Mouse (Mus musculus): Measurements from ENCODE around the gene Clta. TPM values are rescaled to one million over a fixed set of nuclear protein-coding genes. Genes with fewer than 3 reads are reported as not detected.

Gene Clta
- polyA plus RNA-seq (2015; fragmentation: Nextera tagmentation; extraction: Ambion mirVana), result 343 and 352 TPM in 2 replicates

DNA sequence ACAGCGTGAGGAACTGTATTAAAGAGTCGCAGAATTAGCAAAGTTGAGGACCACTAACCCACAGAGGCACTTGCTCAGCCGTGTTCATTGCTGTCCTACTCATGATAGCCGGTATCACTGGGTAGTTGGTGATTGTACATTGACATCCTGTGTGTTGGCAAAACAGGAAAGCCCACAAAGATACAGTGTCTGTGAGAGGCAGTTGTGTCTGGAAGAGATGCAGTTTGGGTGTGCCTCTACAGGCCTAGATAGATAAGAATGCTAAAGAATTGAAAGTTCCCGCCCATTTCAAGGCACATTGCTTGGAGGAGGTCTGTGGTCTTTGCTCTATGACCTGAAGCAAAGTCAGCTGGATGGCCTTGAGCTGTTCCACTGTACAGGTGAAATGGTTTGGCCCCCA, at the start of gene Clta:
Clta (plus strand) TSS at position 327 of the 400 bp plus-strand sequence.
- H3K27me3 ChIP-seq (replicated peaks; ENCODE audit: control insufficient read depth, insufficient read depth, low read length), result no peaks in the 10 kb centered on the region
- no peak for ATAC-seq
- no peak within 1 kb of the TSS for H3K4me2 ChIP-seq (replicated peaks; ENCODE audit: low read depth)
- H3K27ac ChIP-seq (ENCODE audit: low read depth, low read length), result no peak within 1 kb of the TSS
- H3K4me3 ChIP-seq (ENCODE audit: low read depth, low read length), result no peak within 1 kb of the TSS
- H3K36me3 ChIP-seq (ENCODE audit: control insufficient read depth, insufficient read depth), result no peaks in the 10 kb centered on the region
- H3K9ac ChIP-seq (ENCODE audit: low read depth, low read length), result no peak within 1 kb of the TSS
- no peak for TF ChIP-seq CTCF (IDR thresholded peaks at IDR 0.05; ENCODE audit: low read depth)
- H3K4me1 ChIP-seq (replicated peaks; ENCODE audit: control insufficient read depth, insufficient read depth, low read length), result no peaks in the 10 kb centered on the region
- no peaks in the 10 kb centered on the region for H3K9me3 ChIP-seq (ENCODE audit: control insufficient read depth)
- 82% methylated on average over 5 of the region's 5 CpGs for WGBS

DNA sequence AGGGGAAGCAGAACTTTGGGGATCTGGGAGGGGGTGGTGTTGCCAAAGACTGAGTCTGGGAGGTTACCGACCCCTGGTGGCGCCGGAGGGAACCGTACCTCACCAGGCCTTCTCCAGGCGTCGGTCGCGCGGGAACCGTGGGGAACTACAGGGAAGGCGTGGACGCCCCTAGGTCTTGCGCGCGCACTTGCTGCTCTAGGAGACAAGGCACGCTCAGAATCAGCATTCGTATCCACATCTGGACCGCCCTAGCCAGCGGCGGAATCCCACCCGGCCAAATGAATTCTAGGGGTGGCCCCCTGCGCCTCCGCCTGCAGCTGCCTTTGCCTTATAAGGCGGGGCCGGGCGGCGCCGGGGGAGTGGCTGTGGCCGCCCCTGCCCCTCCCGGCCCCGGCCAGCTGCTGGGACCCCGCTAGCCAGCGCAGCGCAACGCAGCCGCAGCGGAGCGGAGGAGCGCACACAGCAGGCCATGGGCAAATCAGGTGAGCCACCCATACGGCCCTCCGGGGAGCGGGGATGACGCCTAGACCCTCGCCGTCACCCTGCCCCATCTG, 46.9 kb upstream of the Clta start, which contains the start of gene Glipr2:
Glipr2 (plus strand) TSS at position 110 of the 554 bp plus-strand sequence.
- Histone ChIP-seq H3K9me3 (ENCODE audit: control insufficient read depth) (no peaks in the 10 kb centered on the region), H3K36me3 (ENCODE audit: control insufficient read depth, insufficient read depth) (no peaks in the 10 kb centered on the region), H3K4me2 (replicated peaks; ENCODE audit: low read depth) (peak within 1 kb of the TSS; percentile 99), H3K4me1 (replicated peaks; ENCODE audit: control insufficient read depth, insufficient read depth, low read length) (peaks cover 7% of the 10 kb centered on the region; the same call in 1 of the 2 replicates), H3K4me3 (ENCODE audit: low read depth, low read length) (peak within 1 kb of the TSS; percentile 63), H3K9ac (ENCODE audit: low read depth, low read length) (peak within 1 kb of the TSS; percentile 50), H3K27ac (ENCODE audit: low read depth, low read length) (peak within 1 kb of the TSS; percentile 37; the same call in 1 of the 2 replicates), H3K27me3 (replicated peaks; ENCODE audit: control insufficient read depth, insufficient read depth, low read length) (no peaks in the 10 kb centered on the region)
- peak; percentile 90 for TF ChIP-seq CTCF (IDR thresholded peaks at IDR 0.05; ENCODE audit: low read depth)
- under 1% methylated on average over 44 of the region's 45 CpGs for WGBS
- ATAC-seq, result peak; percentile 66

DNA sequence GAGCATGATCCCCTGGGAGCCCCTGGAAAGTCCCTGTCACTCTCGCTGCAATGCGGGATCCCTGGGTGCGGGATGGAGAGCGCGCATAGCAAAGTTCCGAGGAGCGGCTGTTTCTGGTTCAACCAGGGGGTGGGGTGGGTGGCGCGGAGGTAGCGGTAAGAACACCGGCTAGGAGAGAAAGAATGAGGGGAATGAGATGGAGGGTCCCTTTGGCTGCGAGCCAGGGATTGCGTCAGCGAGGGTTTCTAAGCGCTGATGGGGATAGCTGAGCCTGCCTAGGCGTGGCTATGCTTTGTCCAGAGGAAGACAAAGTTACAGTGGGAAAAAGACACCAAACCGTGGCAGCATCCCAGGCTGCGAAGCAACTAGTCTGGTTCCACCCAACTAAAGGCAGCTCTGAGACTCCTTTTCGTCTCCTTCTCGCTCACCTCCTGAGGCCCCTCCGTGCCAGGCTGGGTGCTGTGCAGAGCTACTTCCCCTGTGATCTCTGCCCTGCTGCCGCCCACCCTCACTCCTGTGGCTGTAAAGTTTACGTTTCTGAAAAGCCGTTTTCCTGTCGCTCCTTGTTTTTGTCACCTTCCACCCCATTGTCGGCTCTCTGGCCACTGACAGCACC, 46.3 kb upstream of the Clta start:
- no peak for TF ChIP-seq CTCF (IDR thresholded peaks at IDR 0.05; ENCODE audit: low read depth)
- WGBS, result under 1% methylated on average over 26 of the region's 26 CpGs

GRCm38 (mm10) chr4:43959523-43960179, 44.6 kb upstream of the Clta start:
- Histone ChIP-seq H3K9ac (ENCODE audit: low read depth, low read length) (0 out of 2 replicates have a peak overlapping the region, but pooled peaks have one; percentile 2), H3K36me3 (ENCODE audit: control insufficient read depth, insufficient read depth) (no peaks in the 10 kb centered on the region), H3K27me3 (replicated peaks; ENCODE audit: control insufficient read depth, insufficient read depth, low read length) (no peaks in the 10 kb centered on the region), H3K4me3 (ENCODE audit: low read depth, low read length) (no peak overlapping the region), H3K4me2 (replicated peaks; ENCODE audit: low read depth) (peak overlapping the region; percentile 25), H3K4me1 (replicated peaks; ENCODE audit: control insufficient read depth, insufficient read depth, low read length) (peaks cover 14% of the 10 kb centered on the region), H3K9me3 (ENCODE audit: control insufficient read depth) (no peaks in the 10 kb centered on the region), H3K27ac (ENCODE audit: low read depth, low read length) (no peak overlapping the region)
- 34% methylated on average over 9 of the region's 9 CpGs for WGBS
- no peak for ATAC-seq
- no peak for TF ChIP-seq CTCF (IDR thresholded peaks at IDR 0.05; ENCODE audit: low read depth)

More for the DNA sequence above, 46.3 kb upstream of the Clta start:
- H3K27me3 ChIP-seq (replicated peaks; ENCODE audit: control insufficient read depth, insufficient read depth, low read length), result no peaks in the 10 kb centered on the region
- no peaks in the 10 kb centered on the region for H3K9me3 ChIP-seq (ENCODE audit: control insufficient read depth)
- peak overlapping the region; percentile 50 for H3K9ac ChIP-seq (ENCODE audit: low read depth, low read length)
- H3K36me3 ChIP-seq (ENCODE audit: control insufficient read depth, insufficient read depth), result no peaks in the 10 kb centered on the region
- H3K27ac ChIP-seq (ENCODE audit: low read depth, low read length), result peak overlapping the region; percentile 37; the same call in 1 of the 2 replicates
- peak overlapping the region; percentile 99 for H3K4me2 ChIP-seq (replicated peaks; ENCODE audit: low read depth)
- peaks cover 7% of the 10 kb centered on the region; the same call in 1 of the 2 replicates for H3K4me1 ChIP-seq (replicated peaks; ENCODE audit: control insufficient read depth, insufficient read depth, low read length)
- peak; percentile 13; the same call in 1 of the 2 replicates for ATAC-seq
- H3K4me3 ChIP-seq (ENCODE audit: low read depth, low read length), result peak overlapping the region; percentile 63

DNA sequence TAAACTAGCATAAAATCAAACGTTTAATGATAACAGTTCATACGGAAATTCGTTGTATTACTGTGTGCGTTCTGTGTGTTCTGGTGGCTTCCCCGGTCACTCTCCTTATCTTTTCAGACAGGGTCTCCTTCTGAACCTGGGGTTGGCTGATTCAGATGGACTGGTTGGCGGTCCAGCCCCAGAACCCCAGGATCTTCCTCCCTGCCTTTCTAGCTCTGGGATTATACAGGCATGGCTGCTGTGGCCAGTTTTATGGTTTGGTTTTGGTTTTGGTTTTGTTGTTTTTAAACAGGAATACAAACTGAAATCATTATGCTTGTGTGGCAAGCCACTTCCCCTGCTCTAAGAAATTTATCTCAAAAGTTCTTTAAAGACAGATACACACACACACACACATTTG, 44.0 kb upstream of the Clta start:
- H3K27ac ChIP-seq (ENCODE audit: low read depth, low read length), result no peak overlapping the region
- no peak for TF ChIP-seq CTCF (IDR thresholded peaks at IDR 0.05; ENCODE audit: low read depth)
- 37% methylated on average over 6 of the region's 6 CpGs for WGBS
- H3K27me3 ChIP-seq (replicated peaks; ENCODE audit: control insufficient read depth, insufficient read depth, low read length), result no peaks in the 10 kb centered on the region
- H3K9me3 ChIP-seq (ENCODE audit: control insufficient read depth), result no peaks in the 10 kb centered on the region
- H3K4me2 ChIP-seq (replicated peaks; ENCODE audit: low read depth), result peak overlapping the region; percentile 25
- H3K36me3 ChIP-seq (ENCODE audit: control insufficient read depth, insufficient read depth), result no peaks in the 10 kb centered on the region
- peaks cover 19% of the 10 kb centered on the region for H3K4me1 ChIP-seq (replicated peaks; ENCODE audit: control insufficient read depth, insufficient read depth, low read length)
- H3K4me3 ChIP-seq (ENCODE audit: low read depth, low read length), result no peak overlapping the region
- 0 out of 2 replicates have a peak overlapping the region, but pooled peaks have one; percentile 2 for H3K9ac ChIP-seq (ENCODE audit: low read depth, low read length)
- ATAC-seq, result no peak

DNA sequence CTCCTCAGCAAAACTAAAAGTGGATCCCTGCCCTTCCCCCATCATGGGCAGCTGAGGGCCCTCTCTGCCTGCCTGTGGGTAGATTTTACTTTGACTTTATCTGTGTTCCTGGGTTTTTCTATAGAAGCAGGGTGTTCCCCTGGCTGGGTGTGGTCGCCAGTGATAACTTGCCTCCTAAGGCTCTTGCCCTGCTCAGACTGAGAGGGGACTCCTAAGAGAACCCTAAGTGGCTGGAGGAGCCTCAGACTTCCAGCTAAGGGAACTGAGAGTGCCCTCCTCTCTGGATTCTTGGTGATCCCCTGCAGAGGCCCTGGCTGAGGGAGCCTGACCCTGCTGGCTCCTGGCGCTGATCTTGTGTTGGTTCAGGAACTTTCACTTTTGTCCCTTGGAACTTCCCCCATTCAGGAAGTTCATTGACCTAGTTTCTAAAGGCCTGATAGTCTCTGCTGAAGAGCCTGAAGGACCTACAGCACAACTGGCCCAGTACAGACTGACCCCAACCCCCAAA, 39.9 kb upstream of the Clta start:
- no peak for TF ChIP-seq CTCF (IDR thresholded peaks at IDR 0.05; ENCODE audit: low read depth)
- H3K9ac ChIP-seq (ENCODE audit: low read depth, low read length), result no peak overlapping the region
- no peaks in the 10 kb centered on the region for H3K9me3 ChIP-seq (ENCODE audit: control insufficient read depth)
- H3K36me3 ChIP-seq (ENCODE audit: control insufficient read depth, insufficient read depth), result no peaks in the 10 kb centered on the region; the same call in 1 of the 2 replicates
- H3K27ac ChIP-seq (ENCODE audit: low read depth, low read length), result peak overlapping the region; percentile 41
- no peak overlapping the region for H3K4me3 ChIP-seq (ENCODE audit: low read depth, low read length)
- no peaks in the 10 kb centered on the region for H3K27me3 ChIP-seq (replicated peaks; ENCODE audit: control insufficient read depth, insufficient read depth, low read length)
- peak; percentile 39; the same call in 1 of the 2 replicates for ATAC-seq
- H3K4me2 ChIP-seq (replicated peaks; ENCODE audit: low read depth), result peak overlapping the region; percentile 40
- H3K4me1 ChIP-seq (replicated peaks; ENCODE audit: control insufficient read depth, insufficient read depth, low read length), result peaks cover 20% of the 10 kb centered on the region; the same call in 1 of the 2 replicates
- 33% methylated on average over 2 of the region's 2 CpGs for WGBS

Measured in intestine, postnatal 0 days (tissue).